Mouse (Mus musculus): ENCODE data around the gene Mdh2. TPM values are rescaled to one million over a fixed set of nuclear protein-coding genes. Genes with fewer than 3 reads are reported as not detected.

Gene Mdh2
- polyA plus RNA-seq, 1 experiment from 2014 or later: 496 TPM

- no peak overlapping the region for H3K4me2 ChIP-seq (replicated peaks; ENCODE audit: low read depth, low read length)
- H3K4me3 ChIP-seq (ENCODE audit: low read depth, low read length): no peak overlapping the region
- H3K27me3 ChIP-seq (ENCODE audit: control insufficient read depth, insufficient read depth, low read length): no peaks in the 10 kb centered on the region
- ATAC-seq (ENCODE audit: insufficient number of reproducible peaks, insufficient read depth, low FRiP score, low read depth): no peak
- H3K9me3 ChIP-seq (ENCODE audit: control insufficient read depth, low read depth, low read length): no peaks in the 10 kb centered on the region
- H3K9ac ChIP-seq (replicated peaks; ENCODE audit: low read depth, low read length): no peak overlapping the region
- no peaks in the 10 kb centered on the region for H3K36me3 ChIP-seq (ENCODE audit: control insufficient read depth, insufficient read depth, low read length)
- WGBS: 31% methylated on average over 4 of the region's 4 CpGs
- H3K4me1 ChIP-seq (ENCODE audit: control insufficient read depth, insufficient read depth, low read length): peaks cover 3% of the 10 kb centered on the region; the same call in 1 of the 2 replicates
- no peak overlapping the region for H3K27ac ChIP-seq (ENCODE audit: low read length)
These were observed 54.4 kb downstream of the Mdh2 start for GRCm38 (mm10) chr5:135832729-135833128.

GRCm38 (mm10) chr5:135834769-135835491, 56.6 kb downstream of the Mdh2 start:
- no peak overlapping the region; the same call in 1 of the 2 replicates for H3K9ac ChIP-seq (replicated peaks; ENCODE audit: low read depth, low read length)
- no peaks in the 10 kb centered on the region for H3K9me3 ChIP-seq (ENCODE audit: control insufficient read depth, low read depth, low read length)
- no peaks in the 10 kb centered on the region for H3K27me3 ChIP-seq (ENCODE audit: control insufficient read depth, insufficient read depth, low read length)
- ATAC-seq (ENCODE audit: insufficient number of reproducible peaks, insufficient read depth, low FRiP score, low read depth): peak; percentile 92
- H3K4me2 ChIP-seq (replicated peaks; ENCODE audit: low read depth, low read length): peak overlapping the region; percentile 88
- peaks cover 3% of the 10 kb centered on the region; the same call in 1 of the 2 replicates for H3K4me1 ChIP-seq (ENCODE audit: control insufficient read depth, insufficient read depth, low read length)
- WGBS: under 1% methylated on average over 47 of the region's 47 CpGs
- H3K4me3 ChIP-seq (ENCODE audit: low read depth, low read length): peak overlapping the region; percentile 43
- H3K27ac ChIP-seq (ENCODE audit: low read length): no peak overlapping the region
- H3K36me3 ChIP-seq (ENCODE audit: control insufficient read depth, insufficient read depth, low read length): no peaks in the 10 kb centered on the region

DNA sequence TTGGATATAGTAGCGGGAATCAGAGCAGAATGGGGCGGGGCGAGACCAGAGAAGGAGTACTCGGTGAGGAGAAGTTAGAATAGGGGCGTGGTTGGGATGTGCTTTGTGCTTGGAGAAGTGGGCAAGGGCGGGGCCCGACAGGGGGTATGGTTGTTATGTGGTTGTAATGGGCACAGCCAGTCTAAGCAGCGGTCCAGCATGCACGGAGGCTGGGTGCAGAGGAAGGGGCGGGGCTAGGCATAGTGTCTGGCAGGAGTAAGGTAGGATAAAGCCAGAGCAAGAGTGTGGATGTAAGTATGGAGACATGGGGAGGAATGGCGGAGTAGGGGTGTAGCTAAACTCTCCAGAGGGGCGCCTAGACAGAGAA, 57.2 kb downstream of the Mdh2 start:
- Histone ChIP-seq H3K4me1 (ENCODE audit: control insufficient read depth, insufficient read depth, low read length) (peaks cover 3% of the 10 kb centered on the region; the same call in 1 of the 2 replicates), H3K4me2 (replicated peaks; ENCODE audit: low read depth, low read length) (peak overlapping the region; percentile 88), H3K9ac (replicated peaks; ENCODE audit: low read depth, low read length) (no peak overlapping the region), H3K36me3 (ENCODE audit: control insufficient read depth, insufficient read depth, low read length) (no peaks in the 10 kb centered on the region), H3K4me3 (ENCODE audit: low read depth, low read length) (peak overlapping the region; percentile 43), H3K27ac (ENCODE audit: low read length) (no peak overlapping the region), H3K27me3 (ENCODE audit: control insufficient read depth, insufficient read depth, low read length) (no peaks in the 10 kb centered on the region), H3K9me3 (ENCODE audit: control insufficient read depth, low read depth, low read length) (no peaks in the 10 kb centered on the region)
- ATAC-seq (ENCODE audit: insufficient number of reproducible peaks, insufficient read depth, low FRiP score, low read depth): peak; percentile 71; the same call in 1 of the 2 replicates
- 5% methylated on average over 12 of the region's 12 CpGs for WGBS

DNA sequence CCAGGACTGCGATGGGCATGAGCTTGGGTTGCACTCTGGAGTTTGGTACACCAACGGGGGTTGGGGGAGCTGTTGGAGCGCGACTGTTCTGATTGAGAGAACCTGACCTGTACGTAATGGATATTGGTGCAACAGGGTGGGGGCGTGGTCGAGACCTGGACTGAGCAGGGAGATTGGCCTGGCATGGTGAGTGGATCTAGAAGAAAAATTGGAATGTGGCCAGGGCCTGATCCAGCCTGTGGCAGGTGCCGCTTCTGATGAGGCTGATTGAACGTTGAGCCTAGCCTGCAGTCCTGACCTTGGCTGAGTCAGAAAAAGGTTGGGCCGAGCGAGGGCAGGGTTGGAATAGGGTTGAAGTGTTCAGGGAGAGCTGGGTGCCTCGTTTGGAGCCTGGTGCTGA, 57.7 kb downstream of the Mdh2 start:
- peak overlapping the region; percentile 88; the same call in 1 of the 2 replicates for H3K4me2 ChIP-seq (replicated peaks; ENCODE audit: low read depth, low read length)
- WGBS: 21% methylated on average over 12 of the region's 12 CpGs
- no peaks in the 10 kb centered on the region for H3K27me3 ChIP-seq (ENCODE audit: control insufficient read depth, insufficient read depth, low read length)
- no peaks in the 10 kb centered on the region for H3K36me3 ChIP-seq (ENCODE audit: control insufficient read depth, insufficient read depth, low read length)
- ATAC-seq (ENCODE audit: insufficient number of reproducible peaks, insufficient read depth, low FRiP score, low read depth): no peak
- H3K4me3 ChIP-seq (ENCODE audit: low read depth, low read length): no peak overlapping the region
- no peak overlapping the region for H3K27ac ChIP-seq (ENCODE audit: low read length)
- H3K9ac ChIP-seq (replicated peaks; ENCODE audit: low read depth, low read length): no peak overlapping the region
- H3K9me3 ChIP-seq (ENCODE audit: control insufficient read depth, low read depth, low read length): no peaks in the 10 kb centered on the region
- peaks cover 3% of the 10 kb centered on the region; the same call in 1 of the 2 replicates for H3K4me1 ChIP-seq (ENCODE audit: control insufficient read depth, insufficient read depth, low read length)

Small RNA genes lying within 50 kb of the gene (microRNA-seq; reads per million reads assigned to microRNA genes)
- gene Gm23268: not detected
- not detected for gene Mir7034

Other genes with a start within 250 kb of the Mdh2 start
- 41.0 and 46.9 TPM in 2 replicates for gene Hip1, start 233.4 kb upstream of the Mdh2 start, polyA plus RNA-seq (2014; fragmentation: Nextera tagmentation; extraction: Ambion mirVana)
- gene Ccl26, start 214.9 kb upstream of the Mdh2 start, polyA plus RNA-seq (2014; fragmentation: Nextera tagmentation; extraction: Ambion mirVana): not detected in 2 replicates
- gene Ccl24, start 205.4 kb upstream of the Mdh2 start, polyA plus RNA-seq (2014; fragmentation: Nextera tagmentation; extraction: Ambion mirVana): 1.9 and 3.6 TPM in 2 replicates
- 51.2 and 60.5 TPM in 2 replicates for gene Rhbdd2, start 145.9 kb upstream of the Mdh2 start, polyA plus RNA-seq (2014; fragmentation: Nextera tagmentation; extraction: Ambion mirVana)
- 70.5 and 79.7 TPM in 2 replicates for gene Por, start 108.4 kb upstream of the Mdh2 start, polyA plus RNA-seq (2014; fragmentation: Nextera tagmentation; extraction: Ambion mirVana)
- gene Tmem120a, start 34.0 kb upstream of the Mdh2 start, polyA plus RNA-seq (2014; fragmentation: Nextera tagmentation; extraction: Ambion mirVana): 45.3 and 48.2 TPM in 2 replicates
- 0.25 and 0.35 TPM in 2 replicates for gene Styxl1, start 95 bp upstream of the Mdh2 start, polyA plus RNA-seq (2014; fragmentation: Nextera tagmentation; extraction: Ambion mirVana)
- gene Srrm3, start 28.4 kb downstream of the Mdh2 start, polyA plus RNA-seq (2014; fragmentation: Nextera tagmentation; extraction: Ambion mirVana): 2.8 and 4.8 TPM in 2 replicates
- gene Hspb1, start 109.4 kb downstream of the Mdh2 start, polyA plus RNA-seq (2014; fragmentation: Nextera tagmentation; extraction: Ambion mirVana): 221 and 237 TPM in 2 replicates
- 99.4 and 101 TPM in 2 replicates for gene Ywhag, start 156.1 kb downstream of the Mdh2 start, polyA plus RNA-seq (2014; fragmentation: Nextera tagmentation; extraction: Ambion mirVana)
- 1.9 and 2.2 TPM in 2 replicates for gene Ssc4d, start 196.1 kb downstream of the Mdh2 start, polyA plus RNA-seq (2014; fragmentation: Nextera tagmentation; extraction: Ambion mirVana)
- not detected in 2 replicates for gene Zp3, start 201.6 kb downstream of the Mdh2 start, polyA plus RNA-seq (2014; fragmentation: Nextera tagmentation; extraction: Ambion mirVana)
- gene Dtx2, start 216.3 kb downstream of the Mdh2 start, polyA plus RNA-seq (2014; fragmentation: Nextera tagmentation; extraction: Ambion mirVana): 20.7 and 24.4 TPM in 2 replicates

Measured in stomach, embryonic 14.5 days (tissue).